Mouse (Mus musculus): Measurements from ENCODE around the gene Bdnf. TPM values are rescaled to one million over a fixed set of nuclear protein-coding genes. Genes with fewer than 3 reads are reported as not detected.

Gene Bdnf
- polyA plus RNA-seq, 1 experiment from 2014 or later: 3.4 TPM

GRCm38 (mm10) chr2:109750484-109750883 is 76.0 kb downstream of the Bdnf start:
- Histone ChIP-seq H3K4me3 (no peak overlapping the region), H3K27me3 (replicated peaks; ENCODE audit: low read depth, poor library complexity, severe bottlenecking) (no peaks in the 10 kb centered on the region), H3K4me1 (no peaks in the 10 kb centered on the region), H3K27ac (replicated peaks) (no peak overlapping the region), H3K9me3 (no peaks in the 10 kb centered on the region), H3K36me3 (replicated peaks) (no peaks in the 10 kb centered on the region)
- WGBS: 87% methylated on average over 1 of the region's 1 CpGs
- no peak for DNase-seq (ENCODE audit: low spot score)

GRCm38 (mm10) chr2:109756305-109756704 is 81.8 kb downstream of the Bdnf start:
- Histone ChIP-seq H3K4me3 (no peak overlapping the region), H3K9me3 (no peaks in the 10 kb centered on the region), H3K27ac (replicated peaks) (no peak overlapping the region), H3K27me3 (replicated peaks; ENCODE audit: low read depth, poor library complexity, severe bottlenecking) (no peaks in the 10 kb centered on the region), H3K4me1 (no peaks in the 10 kb centered on the region), H3K36me3 (replicated peaks) (no peaks in the 10 kb centered on the region)
- 90% methylated on average over 2 of the region's 2 CpGs for WGBS
- no peak for DNase-seq (ENCODE audit: low spot score)

- no peaks in the 10 kb centered on the region for H3K9me3 ChIP-seq
- no peaks in the 10 kb centered on the region for H3K27me3 ChIP-seq (replicated peaks; ENCODE audit: low read depth, poor library complexity, severe bottlenecking)
- no peaks in the 10 kb centered on the region for H3K36me3 ChIP-seq (replicated peaks)
- no peak overlapping the region for H3K4me3 ChIP-seq
- no peak for DNase-seq (ENCODE audit: low spot score)
- WGBS: 90% methylated on average over 2 of the region's 2 CpGs
- no peak overlapping the region for H3K27ac ChIP-seq (replicated peaks)
- no peaks in the 10 kb centered on the region for H3K4me1 ChIP-seq
Measured at GRCm38 (mm10) chr2:109766772-109767171, 92.3 kb downstream of the Bdnf start.

GRCm38 (mm10) chr2:109768814-109769213 is 94.3 kb downstream of the Bdnf start:
- Histone ChIP-seq H3K36me3 (replicated peaks) (no peaks in the 10 kb centered on the region), H3K27me3 (replicated peaks; ENCODE audit: low read depth, poor library complexity, severe bottlenecking) (no peaks in the 10 kb centered on the region), H3K4me3 (no peak overlapping the region), H3K9me3 (no peaks in the 10 kb centered on the region), H3K27ac (replicated peaks) (no peak overlapping the region), H3K4me1 (no peaks in the 10 kb centered on the region)
- no peak for DNase-seq (ENCODE audit: low spot score)
- WGBS: 87% methylated on average over 3 of the region's 3 CpGs

- Histone ChIP-seq H3K4me3 (no peak overlapping the region), H3K9me3 (no peaks in the 10 kb centered on the region), H3K27me3 (replicated peaks; ENCODE audit: low read depth, poor library complexity, severe bottlenecking) (no peaks in the 10 kb centered on the region), H3K4me1 (no peaks in the 10 kb centered on the region), H3K27ac (replicated peaks) (no peak overlapping the region), H3K36me3 (replicated peaks) (no peaks in the 10 kb centered on the region)
- WGBS: 72% methylated on average over 6 of the region's 6 CpGs
- no peak for DNase-seq (ENCODE audit: low spot score)
Measured at GRCm38 (mm10) chr2:109776374-109776773, 101.9 kb downstream of the Bdnf start.

Other genes starting within 250 kb of the Bdnf start
- 77.9 and 79.9 TPM in 2 replicates for gene Lin7c, start 216.2 kb downstream of the Bdnf start, polyA plus RNA-seq (2016; fragmentation: Nextera tagmentation; extraction: Ambion mirVana)
- 14.1 and 14.6 TPM in 2 replicates for gene Lgr4, start 242.9 kb downstream of the Bdnf start, polyA plus RNA-seq (2016; fragmentation: Nextera tagmentation; extraction: Ambion mirVana)